Mouse (Mus musculus) embryonic facial prominence, embryonic 13.5 days (tissue): ENCODE measurements around the gene Kat7. TPM values are rescaled to one million over a fixed set of nuclear protein-coding genes. Genes with fewer than 3 reads are reported as not detected.

Source experiments
- ATAC-seq: fragments of 200-750 bp; cut with Nextera tagmentation; 2 replicates; pipeline ENCODE4 v1.8.0; 2017; ENCODE audit warnings: low read depth; ENCODE audit not compliant: insufficient number of reproducible peaks, insufficient read depth, low FRiP score, low TSS enrichment
- H3K27ac ChIP-seq: fragments of 300-500 bp; sonication (generic); 2 replicates; pipeline ENCODE4 v1.5.1; 2015; ENCODE audit warnings: moderate library complexity, mild to moderate bottlenecking, inconsistent platforms
- H3K27me3 ChIP-seq: fragments of 300-500 bp; sonication (generic); 2 replicates; pipeline ENCODE4 v1.6.1; 2015; ENCODE audit warnings: mild to moderate bottlenecking, inconsistent platforms
- H3K36me3 ChIP-seq: fragments of 300-500 bp; sonication (generic); 2 replicates; pipeline ENCODE4 v1.6.1; 2015; ENCODE audit warnings: mild to moderate bottlenecking, inconsistent platforms
- H3K4me1 ChIP-seq: fragments of 300-500 bp; sonication (generic); 2 replicates; pipeline ENCODE4 v1.6.1; 2015; ENCODE audit warnings: inconsistent platforms
- H3K4me2 ChIP-seq: fragments of 300-500 bp; sonication (generic); 2 replicates; pipeline ENCODE4 v1.6.1; 2015; ENCODE audit warnings: moderate library complexity, mild to moderate bottlenecking, inconsistent platforms
- H3K4me3 ChIP-seq: fragments of 300-500 bp; sonication (generic); 2 replicates; pipeline ENCODE4 v1.5.1; 2015; ENCODE audit warnings: mild to moderate bottlenecking, inconsistent platforms
- H3K9ac ChIP-seq: fragments of 300-500 bp; sonication (generic); 2 replicates; pipeline ENCODE4 v1.6.1; 2015; ENCODE audit warnings: mild to moderate bottlenecking, inconsistent platforms
- H3K9me3 ChIP-seq: fragments of 300-500 bp; sonication (generic); 2 replicates; pipeline ENCODE4 v1.6.1; 2016; ENCODE audit warnings: inconsistent platforms
- WGBS: fragments of 180-500 bp; shearing (Covaris S2); methylation state at CpG from one replicate; pipeline ENCODE4 v1.1.7; 2015; ENCODE audit warnings: mixed read lengths; 5-methylcytosine and 5-hydroxymethylcytosine counted together
- polyA plus RNA-seq: library from polyadenylated mRNA; unstranded; fragments of >200 nt; fragmentation: Nextera tagmentation; extraction: Ambion mirVana; gene quantifications from 2 replicates; pipeline ENCODE4 v1.2.1, GENCODE M21; 2015

Gene Kat7
- polyA plus RNA-seq, 1 experiment from 2014 or later: 67.0 TPM

GRCm38 (mm10) chr11:95252104-95252503 lies 57.9 kb downstream of the Kat7 start:
- no peak overlapping the region for H3K4me2 ChIP-seq
- 84% methylated on average over 6 of the region's 6 CpGs for WGBS
- no peaks in the 10 kb centered on the region for H3K36me3 ChIP-seq
- H3K9me3 ChIP-seq: no peaks in the 10 kb centered on the region
- 0 out of 2 replicates have a peak overlapping the region, but pooled peaks have one; percentile 16 for H3K9ac ChIP-seq
- ATAC-seq: no peak
- no peak overlapping the region for H3K4me3 ChIP-seq
- peaks cover 16% of the 10 kb centered on the region for H3K4me1 ChIP-seq
- H3K27me3 ChIP-seq: no peaks in the 10 kb centered on the region
- no peak overlapping the region for H3K27ac ChIP-seq

- Histone ChIP-seq H3K4me1 (peaks cover 24% of the 10 kb centered on the region), H3K4me3 (no peak overlapping the region), H3K27ac (no peak overlapping the region), H3K9me3 (no peaks in the 10 kb centered on the region), H3K27me3 (no peaks in the 10 kb centered on the region), H3K36me3 (no peaks in the 10 kb centered on the region), H3K9ac (no peak overlapping the region), H3K4me2 (peak overlapping the region; percentile 14; the same call in 1 of the 2 replicates)
- ATAC-seq: no peak
- 3% methylated on average over 11 of the region's 11 CpGs for WGBS
Observed at GRCm38 (mm10) chr11:95251295-95251694, 58.8 kb downstream of the Kat7 start.

- 0 out of 2 replicates have a peak, but pooled peaks have one; percentile 21 for ATAC-seq
- Histone ChIP-seq H3K4me2 (no peak overlapping the region), H3K4me1 (peaks cover 32% of the 10 kb centered on the region), H3K9ac (no peak overlapping the region), H3K9me3 (no peaks in the 10 kb centered on the region), H3K4me3 (no peak overlapping the region), H3K27me3 (no peaks in the 10 kb centered on the region), H3K36me3 (no peaks in the 10 kb centered on the region), H3K27ac (peak overlapping the region; percentile 7; the same call in 1 of the 2 replicates)
- 49% methylated on average over 10 of the region's 10 CpGs for WGBS
Observed at GRCm38 (mm10) chr11:95250110-95250509, 59.9 kb downstream of the Kat7 start.

- Histone ChIP-seq H3K9me3 (no peaks in the 10 kb centered on the region), H3K36me3 (no peaks in the 10 kb centered on the region), H3K4me3 (no peak overlapping the region), H3K27me3 (no peaks in the 10 kb centered on the region), H3K4me2 (peak overlapping the region; percentile 22), H3K9ac (peak overlapping the region; percentile 49; the same call in 1 of the 2 replicates), H3K27ac (peak overlapping the region; percentile 75), H3K4me1 (peaks cover 32% of the 10 kb centered on the region)
- ATAC-seq: peak; percentile 33; the same call in 1 of the 2 replicates
- WGBS: 24% methylated on average over 14 of the region's 14 CpGs
Observed at GRCm38 (mm10) chr11:95247065-95247464, 63.0 kb downstream of the Kat7 start.

- Histone ChIP-seq H3K36me3 (no peaks in the 10 kb centered on the region), H3K27me3 (no peaks in the 10 kb centered on the region), H3K9me3 (no peaks in the 10 kb centered on the region), H3K4me1 (peaks cover 33% of the 10 kb centered on the region), H3K4me3 (no peak overlapping the region), H3K27ac (no peak overlapping the region), H3K9ac (no peak overlapping the region), H3K4me2 (no peak overlapping the region)
- no peak for ATAC-seq
- WGBS: 73% methylated on average over 7 of the region's 7 CpGs
Observed at GRCm38 (mm10) chr11:95245456-95245855, 64.6 kb downstream of the Kat7 start.

- Histone ChIP-seq H3K27ac (no peak overlapping the region), H3K4me3 (no peak overlapping the region), H3K9ac (no peak overlapping the region), H3K4me2 (no peak overlapping the region), H3K9me3 (no peaks in the 10 kb centered on the region), H3K27me3 (no peaks in the 10 kb centered on the region), H3K4me1 (peaks cover 26% of the 10 kb centered on the region), H3K36me3 (no peaks in the 10 kb centered on the region)
- WGBS: 67% methylated on average over 6 of the region's 6 CpGs
- no peak for ATAC-seq
Observed at GRCm38 (mm10) chr11:95242653-95243052, 67.4 kb downstream of the Kat7 start.

- H3K9me3 ChIP-seq: no peaks in the 10 kb centered on the region
- H3K9ac ChIP-seq: no peak overlapping the region
- WGBS: 50% methylated on average over 6 of the region's 6 CpGs
- no peak overlapping the region for H3K4me3 ChIP-seq
- peaks cover 11% of the 10 kb centered on the region for H3K4me1 ChIP-seq
- H3K27ac ChIP-seq: no peak overlapping the region
- H3K27me3 ChIP-seq: no peaks in the 10 kb centered on the region
- H3K4me2 ChIP-seq: no peak overlapping the region
- no peaks in the 10 kb centered on the region for H3K36me3 ChIP-seq
- ATAC-seq: no peak
Observed at GRCm38 (mm10) chr11:95238477-95238876, 71.6 kb downstream of the Kat7 start.

GRCm38 (mm10) chr11:95232329-95232696 lies 77.7 kb downstream of the Kat7 start:
- H3K4me3 ChIP-seq: peak overlapping the region; percentile 14; the same call in 1 of the 2 replicates
- peaks cover 23% of the 10 kb centered on the region for H3K4me1 ChIP-seq
- peak overlapping the region; percentile 51 for H3K4me2 ChIP-seq
- WGBS: 39% methylated on average over 6 of the region's 6 CpGs
- H3K9me3 ChIP-seq: no peaks in the 10 kb centered on the region
- no peak overlapping the region for H3K9ac ChIP-seq
- no peak overlapping the region for H3K27ac ChIP-seq
- ATAC-seq: no peak
- no peaks in the 10 kb centered on the region for H3K36me3 ChIP-seq
- H3K27me3 ChIP-seq: no peaks in the 10 kb centered on the region

- peaks cover 23% of the 10 kb centered on the region for H3K4me1 ChIP-seq
- H3K27ac ChIP-seq: peak overlapping the region; percentile 1; the same call in 1 of the 2 replicates
- peak overlapping the region; percentile 51 for H3K4me2 ChIP-seq
- H3K9ac ChIP-seq: peak overlapping the region; percentile 32; the same call in 1 of the 2 replicates
- H3K4me3 ChIP-seq: peak overlapping the region; percentile 14; the same call in 1 of the 2 replicates
- no peaks in the 10 kb centered on the region for H3K36me3 ChIP-seq
- 7% methylated on average over 24 of the region's 24 CpGs for WGBS
- H3K9me3 ChIP-seq: no peaks in the 10 kb centered on the region
- no peaks in the 10 kb centered on the region for H3K27me3 ChIP-seq
- ATAC-seq: no peak
Observed at GRCm38 (mm10) chr11:95231688-95232328, 78.2 kb downstream of the Kat7 start.

GRCm38 (mm10) chr11:95227467-95227866 lies 82.6 kb downstream of the Kat7 start:
- no peak for ATAC-seq
- peaks cover 56% of the 10 kb centered on the region for H3K4me1 ChIP-seq
- no peaks in the 10 kb centered on the region for H3K9me3 ChIP-seq
- H3K27me3 ChIP-seq: peaks cover 27% of the 10 kb centered on the region
- H3K9ac ChIP-seq: no peak overlapping the region
- no peak overlapping the region for H3K4me3 ChIP-seq
- no peaks in the 10 kb centered on the region for H3K36me3 ChIP-seq
- no peak overlapping the region for H3K27ac ChIP-seq
- 30% methylated on average over 5 of the region's 5 CpGs for WGBS
- no peak overlapping the region for H3K4me2 ChIP-seq

GRCm38 (mm10) chr11:95225448-95225847 lies 84.6 kb downstream of the Kat7 start:
- peaks cover 46% of the 10 kb centered on the region for H3K4me1 ChIP-seq
- no peaks in the 10 kb centered on the region for H3K9me3 ChIP-seq
- 10% methylated on average over 7 of the region's 7 CpGs for WGBS
- no peak overlapping the region for H3K9ac ChIP-seq
- peaks cover 40% of the 10 kb centered on the region for H3K27me3 ChIP-seq
- peak overlapping the region; percentile 64 for H3K4me2 ChIP-seq
- ATAC-seq: peak; percentile 67
- peak overlapping the region; percentile 36; the same call in 1 of the 2 replicates for H3K4me3 ChIP-seq
- H3K36me3 ChIP-seq: no peaks in the 10 kb centered on the region
- peak overlapping the region; percentile 88; the same call in 1 of the 2 replicates for H3K27ac ChIP-seq
